26 mouse cellular contexts compared by ENCODE assay signal in the genomic region with DNA sequence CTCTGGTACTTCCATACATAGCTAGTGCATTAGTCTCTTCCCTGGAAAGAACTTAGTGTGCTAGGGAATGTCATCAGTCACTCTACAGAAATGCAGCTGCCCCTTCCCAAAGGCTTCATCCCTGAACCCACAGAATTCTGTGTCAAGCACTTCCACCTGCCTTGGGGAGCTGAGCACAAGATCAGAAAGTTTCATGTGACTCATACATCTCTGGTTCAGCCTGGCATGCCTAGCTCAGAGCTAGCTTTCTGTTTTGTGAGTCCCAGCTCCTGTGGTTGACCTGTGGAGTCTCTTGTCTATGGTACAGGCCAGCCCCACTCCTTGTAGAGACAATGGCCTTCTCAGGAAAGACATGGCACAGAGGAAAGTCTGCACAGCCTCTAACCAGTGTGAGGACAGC.
"Had no signal": no experiment of that assay in that cellular context is flagged by ENCODE, and none has a peak within 500 bp of the region (broad histone marks: within the 10 kb centered on the region; RNA-seq: fewer than 3 reads in every experiment).

No protein-coding gene starts in this region.

- DNase-seq: cerebellum, adult 9-10 months; cerebellum, adult 9-11 months; cerebellum, postnatal 10 days; cerebellum, postnatal 14 days; cerebellum, postnatal 25 days; cerebellum, postnatal 36 days; embryo, embryonic 11 days; forebrain, postnatal 0 days; gastrocnemius, adult 2 months; gastrocnemius, postnatal 10 days; gastrocnemius, postnatal 14 days; gastrocnemius, postnatal 25 days; gastrocnemius, postnatal 36 days; heart, adult 18-20 months; heart, adult 2 months had no signal

- H3K4me3 ChIP-seq: embryonic facial prominence, embryonic 10.5 days; embryonic facial prominence, embryonic 12.5 days; embryonic facial prominence, embryonic 13.5 days; embryonic facial prominence, embryonic 15.5 days; erythroblast, embryonic 14.5 days; forebrain, embryonic 12.5 days; forebrain, embryonic 13.5 days; forebrain, embryonic 15.5 days; gastrocnemius, adult 2 months; heart, adult 2 months; heart, embryonic 10.5 days had no signal

- ATAC-seq: forebrain, embryonic 13.5 days; forebrain, embryonic 14.5 days; forebrain, embryonic 15.5 days; forebrain, embryonic 16.5 days; forebrain, postnatal 0 days had no signal

- H3K36me3 ChIP-seq: embryonic facial prominence, embryonic 10.5 days; embryonic facial prominence, embryonic 12.5 days; embryonic facial prominence, embryonic 13.5 days; embryonic facial prominence, embryonic 15.5 days; forebrain, embryonic 12.5 days; forebrain, embryonic 15.5 days; heart, embryonic 10.5 days had no signal

- H3K27me3 ChIP-seq: embryonic facial prominence, embryonic 12.5 days; embryonic facial prominence, embryonic 13.5 days; embryonic facial prominence, embryonic 15.5 days; forebrain, embryonic 15.5 days had no signal

- H3K9me3 ChIP-seq: embryonic facial prominence, embryonic 10.5 days; embryonic facial prominence, embryonic 12.5 days; embryonic facial prominence, embryonic 13.5 days; embryonic facial prominence, embryonic 15.5 days; forebrain, embryonic 12.5 days; forebrain, embryonic 13.5 days; forebrain, embryonic 15.5 days; heart, embryonic 10.5 days had no signal

- H3K27ac ChIP-seq: embryonic facial prominence, embryonic 10.5 days; embryonic facial prominence, embryonic 12.5 days; embryonic facial prominence, embryonic 13.5 days; embryonic facial prominence, embryonic 15.5 days; forebrain, embryonic 12.5 days; forebrain, embryonic 13.5 days; forebrain, embryonic 15.5 days; gastrocnemius, adult 2 months; heart, adult 2 months; heart, embryonic 10.5 days had no signal

- H3K4me1 ChIP-seq: embryonic facial prominence, embryonic 10.5 days; embryonic facial prominence, embryonic 12.5 days; embryonic facial prominence, embryonic 13.5 days; embryonic facial prominence, embryonic 15.5 days; forebrain, embryonic 12.5 days; forebrain, embryonic 15.5 days; heart, embryonic 10.5 days had no signal
